Mouse (Mus musculus): ENCODE measurements around the gene Trp73. TPM values are rescaled to one million over a fixed set of nuclear protein-coding genes. Genes with fewer than 3 reads are reported as not detected.

Trp73 gene
- polyA plus RNA-seq, 1 experiment from 2014 or later, result not detected

DNA sequence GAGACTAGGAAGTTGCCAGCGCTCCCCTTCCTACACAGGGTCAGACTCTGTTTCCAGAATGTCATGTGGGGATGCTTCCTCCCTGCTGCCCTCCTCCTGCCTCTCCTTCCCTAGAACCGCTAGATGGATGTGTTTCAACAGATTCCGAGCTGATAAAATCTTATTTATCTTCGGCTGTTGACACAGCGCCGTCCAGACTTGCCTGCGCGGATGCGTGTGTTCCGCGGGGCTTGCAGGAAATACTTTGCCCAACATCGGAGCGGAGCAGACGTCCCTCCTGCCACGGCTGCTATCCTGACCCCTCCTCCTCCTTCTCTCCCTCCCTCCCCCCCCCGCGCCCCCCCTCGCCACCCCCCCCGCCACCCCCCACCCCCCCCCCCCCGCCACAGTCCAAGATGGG, 68.5 kb downstream of the Trp73 start:
- WGBS (ENCODE audit: insufficient replicate concordance), result 1% methylated on average over 15 of the region's 20 CpGs
- Histone ChIP-seq H3K27ac (replicated peaks) (no peak overlapping the region), H3K4me2 (no peak overlapping the region), H3K4me3 (replicated peaks) (no peak overlapping the region), H3K27me3 (peaks cover 46% of the 10 kb centered on the region), H3K4me1 (replicated peaks) (no peaks in the 10 kb centered on the region), H3K36me3 (replicated peaks) (no peaks in the 10 kb centered on the region), H3K9ac (no peak overlapping the region), H3K9me3 (replicated peaks) (no peaks in the 10 kb centered on the region)
- ATAC-seq (ENCODE audit: insufficient read depth), result no peak

DNA sequence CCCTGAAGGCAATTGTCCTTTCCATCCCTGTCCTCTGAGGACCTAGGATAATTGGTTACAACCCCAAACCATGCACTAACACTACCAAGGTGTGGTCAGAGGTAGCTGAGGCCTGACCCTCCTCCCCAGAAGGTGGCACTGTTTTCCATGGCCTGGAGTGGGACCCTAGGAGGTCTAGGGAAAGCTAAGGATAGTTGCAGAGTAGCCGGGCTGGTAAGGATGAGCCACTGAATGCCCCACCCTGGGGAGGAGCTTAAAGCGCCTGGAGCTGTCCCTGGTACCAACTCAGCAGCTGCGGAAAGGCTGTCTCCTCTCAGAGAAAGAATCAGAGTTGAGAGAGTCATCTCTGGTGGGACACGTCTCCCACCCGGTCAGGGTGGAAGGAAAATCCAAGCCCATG, 69.1 kb downstream of the Trp73 start:
- H3K36me3 ChIP-seq (replicated peaks), result no peaks in the 10 kb centered on the region
- peaks cover 46% of the 10 kb centered on the region for H3K27me3 ChIP-seq
- no peak overlapping the region for H3K4me3 ChIP-seq (replicated peaks)
- H3K4me2 ChIP-seq, result no peak overlapping the region
- no peak overlapping the region for H3K9ac ChIP-seq
- no peaks in the 10 kb centered on the region for H3K9me3 ChIP-seq (replicated peaks)
- H3K4me1 ChIP-seq (replicated peaks), result no peaks in the 10 kb centered on the region
- WGBS (ENCODE audit: insufficient replicate concordance), result 3% methylated on average over 5 of the region's 5 CpGs
- H3K27ac ChIP-seq (replicated peaks), result no peak overlapping the region
- no peak for ATAC-seq (ENCODE audit: insufficient read depth)

DNA sequence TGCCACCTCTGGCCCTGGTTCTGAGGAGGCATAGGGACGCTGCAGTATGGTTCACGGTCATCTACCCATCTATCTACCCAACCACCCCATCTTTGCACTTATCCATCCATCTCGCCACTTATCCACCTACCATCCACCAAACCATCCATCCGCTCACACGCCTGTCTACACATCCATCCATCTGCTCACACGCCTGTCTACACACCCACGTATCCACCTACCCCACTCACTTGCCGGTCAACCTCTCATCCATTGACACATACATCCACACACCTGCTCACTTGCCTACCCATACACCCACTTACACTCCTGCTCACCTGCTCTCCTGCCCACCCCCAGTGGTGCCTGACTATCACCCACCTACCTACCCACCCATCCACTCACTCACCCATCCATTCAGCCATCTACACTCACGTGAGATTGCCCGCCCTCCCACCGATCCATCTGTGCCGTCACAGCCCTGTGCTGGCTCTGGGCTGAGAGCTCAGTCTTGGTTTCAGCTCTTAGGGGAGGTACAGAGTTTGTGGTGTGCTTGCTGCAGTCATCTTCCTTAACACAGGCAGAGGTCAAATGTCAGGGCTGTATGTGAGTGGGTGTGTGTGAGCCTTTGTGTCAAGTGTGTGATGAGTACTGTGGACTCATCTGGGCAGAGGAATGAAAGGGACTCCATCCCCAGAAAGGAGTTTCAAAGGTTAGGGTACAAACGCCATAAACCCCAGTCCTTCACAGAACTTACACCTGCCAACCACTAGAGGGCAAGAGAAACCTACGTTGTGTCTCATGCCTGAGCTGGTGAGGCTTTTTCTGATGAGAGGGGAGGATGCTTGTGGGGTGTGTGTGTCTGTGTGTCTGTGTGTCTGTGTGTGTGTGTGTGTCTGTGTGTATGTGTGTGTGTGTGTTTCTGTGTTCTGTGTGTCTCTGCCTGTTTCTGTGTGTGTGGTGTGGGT, 74.9 kb downstream of the Trp73 start:
- Histone ChIP-seq H3K4me2 (no peak overlapping the region), H3K27me3 (peaks cover 10% of the 10 kb centered on the region), H3K36me3 (replicated peaks) (no peaks in the 10 kb centered on the region), H3K9me3 (replicated peaks) (no peaks in the 10 kb centered on the region), H3K9ac (no peak overlapping the region), H3K27ac (replicated peaks) (no peak overlapping the region), H3K4me3 (replicated peaks) (no peak overlapping the region), H3K4me1 (replicated peaks) (no peaks in the 10 kb centered on the region)
- WGBS (ENCODE audit: insufficient replicate concordance), result 42% methylated on average over 14 of the region's 14 CpGs
- ATAC-seq (ENCODE audit: insufficient read depth), result no peak

DNA sequence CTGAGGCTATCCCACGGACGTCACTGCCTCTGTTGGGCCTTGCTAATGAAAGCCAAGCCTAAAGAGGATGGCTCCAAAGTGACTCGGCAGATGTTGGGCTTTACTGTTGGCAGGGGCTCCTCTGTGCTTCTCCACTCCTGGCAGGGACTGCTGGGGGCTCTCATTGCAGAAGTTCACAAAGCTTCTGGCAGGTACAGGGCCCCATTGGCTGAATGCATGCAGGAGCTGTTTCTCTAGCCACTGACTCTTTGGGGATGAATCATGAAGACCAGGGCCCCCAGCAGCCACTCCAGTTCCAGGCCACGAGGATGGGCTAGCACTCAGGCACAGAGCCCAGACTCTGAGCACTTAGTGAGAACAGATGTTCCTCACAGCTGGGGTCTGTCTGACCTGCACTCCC, 82.3 kb downstream of the Trp73 start:
- Histone ChIP-seq H3K9me3 (replicated peaks) (no peaks in the 10 kb centered on the region), H3K9ac (no peak overlapping the region), H3K27ac (replicated peaks) (no peak overlapping the region), H3K4me1 (replicated peaks) (no peaks in the 10 kb centered on the region), H3K4me3 (replicated peaks) (no peak overlapping the region), H3K27me3 (peaks cover 22% of the 10 kb centered on the region; the same call in 1 of the 2 replicates), H3K4me2 (no peak overlapping the region), H3K36me3 (replicated peaks) (no peaks in the 10 kb centered on the region)
- 42% methylated on average over 4 of the region's 4 CpGs for WGBS (ENCODE audit: insufficient replicate concordance)
- ATAC-seq (ENCODE audit: insufficient read depth), result no peak

DNA sequence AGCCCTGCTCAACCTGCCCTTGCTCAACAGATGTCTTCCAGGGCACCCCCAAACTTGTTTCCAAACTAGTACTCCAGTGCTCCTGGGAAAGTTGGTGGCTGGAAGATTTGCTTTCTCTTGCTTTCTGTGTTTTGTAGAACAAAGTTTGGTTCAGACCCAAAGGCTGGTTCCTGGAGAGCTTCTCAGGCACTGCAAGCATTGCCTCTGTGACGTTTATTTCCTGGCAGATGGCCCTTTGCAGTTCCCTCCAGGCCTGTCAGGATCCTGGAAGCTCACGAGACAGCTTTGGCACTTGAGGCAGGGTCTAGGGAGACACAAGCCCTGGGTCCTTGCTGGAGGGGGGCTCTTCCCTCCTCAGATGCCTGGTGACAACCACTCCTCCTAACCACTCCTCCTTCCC, 83.3 kb downstream of the Trp73 start:
- H3K27me3 ChIP-seq, result peaks cover 22% of the 10 kb centered on the region; the same call in 1 of the 2 replicates
- H3K4me2 ChIP-seq, result no peak overlapping the region
- H3K4me1 ChIP-seq (replicated peaks), result no peaks in the 10 kb centered on the region
- 33% methylated on average over 2 of the region's 2 CpGs for WGBS (ENCODE audit: insufficient replicate concordance)
- no peak for ATAC-seq (ENCODE audit: insufficient read depth)
- no peak overlapping the region for H3K27ac ChIP-seq (replicated peaks)
- H3K9ac ChIP-seq, result no peak overlapping the region
- no peak overlapping the region for H3K4me3 ChIP-seq (replicated peaks)
- H3K9me3 ChIP-seq (replicated peaks), result no peaks in the 10 kb centered on the region
- H3K36me3 ChIP-seq (replicated peaks), result no peaks in the 10 kb centered on the region

DNA sequence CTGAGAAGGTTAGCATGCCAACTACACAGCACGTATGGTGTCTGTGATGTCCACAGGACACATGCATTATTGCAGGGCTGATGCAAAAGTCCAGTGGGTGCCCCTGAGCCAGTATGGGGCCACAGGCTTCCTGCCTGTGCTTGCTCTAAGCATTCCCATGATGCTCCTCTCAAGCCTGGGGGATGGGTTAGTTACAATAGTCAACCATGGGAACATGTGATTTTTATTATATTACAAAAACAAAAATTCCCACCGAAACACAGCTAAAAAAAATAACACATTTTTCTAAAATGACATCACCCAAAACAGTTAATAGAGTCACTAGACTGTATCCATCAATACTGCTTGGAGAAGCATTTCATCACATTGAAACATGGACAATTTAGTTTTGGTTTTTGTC, 84.0 kb downstream of the Trp73 start:
- no peak overlapping the region for H3K9ac ChIP-seq
- no peak for ATAC-seq (ENCODE audit: insufficient read depth)
- WGBS (ENCODE audit: insufficient replicate concordance), result 64% methylated on average over 2 of the region's 2 CpGs

DNA sequence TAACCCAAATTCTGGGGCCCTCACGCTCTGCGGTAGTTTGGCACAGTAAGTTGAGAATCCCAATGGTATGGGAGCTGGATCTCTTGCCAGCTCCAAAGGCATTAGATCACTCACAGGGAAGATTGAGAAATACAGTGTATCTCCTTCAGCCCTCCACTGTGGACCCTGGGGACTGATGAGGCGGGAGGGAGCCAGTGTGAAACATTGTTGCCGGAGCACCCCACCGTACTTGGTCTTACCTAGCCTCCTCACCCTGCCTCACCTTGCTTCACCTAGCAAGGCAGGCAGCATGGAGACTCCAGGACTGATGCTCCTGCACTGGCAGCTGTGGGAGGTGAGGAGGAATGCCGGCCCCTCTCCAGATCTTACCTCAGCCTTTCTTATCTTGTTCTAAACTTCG, 84.5 kb downstream of the Trp73 start:
- H3K9ac ChIP-seq, result no peak overlapping the region
- H3K9me3 ChIP-seq (replicated peaks), result no peaks in the 10 kb centered on the region
- no peak overlapping the region for H3K4me2 ChIP-seq
- H3K4me1 ChIP-seq (replicated peaks), result no peaks in the 10 kb centered on the region
- 68% methylated on average over 7 of the region's 7 CpGs for WGBS (ENCODE audit: insufficient replicate concordance)
- ATAC-seq (ENCODE audit: insufficient read depth), result no peak
- no peaks in the 10 kb centered on the region for H3K36me3 ChIP-seq (replicated peaks)
- H3K27ac ChIP-seq (replicated peaks), result no peak overlapping the region
- H3K27me3 ChIP-seq, result peaks cover 22% of the 10 kb centered on the region; the same call in 1 of the 2 replicates
- no peak overlapping the region for H3K4me3 ChIP-seq (replicated peaks)

More for the DNA sequence above, 84.0 kb downstream of the Trp73 start:
- H3K9me3 ChIP-seq (replicated peaks), result no peaks in the 10 kb centered on the region
- H3K4me1 ChIP-seq (replicated peaks), result no peaks in the 10 kb centered on the region
- H3K27ac ChIP-seq (replicated peaks), result no peak overlapping the region
- H3K4me3 ChIP-seq (replicated peaks), result no peak overlapping the region
- H3K4me2 ChIP-seq, result no peak overlapping the region
- H3K27me3 ChIP-seq, result peaks cover 22% of the 10 kb centered on the region; the same call in 1 of the 2 replicates
- no peaks in the 10 kb centered on the region for H3K36me3 ChIP-seq (replicated peaks)

DNA sequence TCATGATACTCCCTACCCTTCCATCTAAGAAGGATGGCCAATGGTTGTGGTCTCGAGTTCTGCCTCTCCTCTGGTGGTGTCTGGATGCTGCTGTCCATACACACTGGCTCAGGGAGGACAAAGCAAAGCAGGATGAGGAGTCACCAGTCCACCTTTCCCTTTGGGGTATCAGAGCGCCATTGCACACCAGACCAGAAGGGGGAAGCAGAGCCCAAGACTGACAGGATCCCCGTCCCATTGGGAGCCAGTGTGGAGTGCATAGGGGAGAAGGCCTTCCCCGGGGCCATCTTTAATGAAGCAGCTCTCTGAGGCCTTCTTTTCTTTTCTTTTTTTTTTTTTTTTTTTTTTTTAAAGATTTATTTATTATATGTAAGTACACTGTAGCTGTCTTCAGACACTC, 86.9 kb downstream of the Trp73 start:
- Histone ChIP-seq H3K4me2 (no peak overlapping the region), H3K27me3 (peaks cover 22% of the 10 kb centered on the region; the same call in 1 of the 2 replicates), H3K9ac (no peak overlapping the region), H3K27ac (replicated peaks) (no peak overlapping the region), H3K36me3 (replicated peaks) (no peaks in the 10 kb centered on the region), H3K9me3 (replicated peaks) (no peaks in the 10 kb centered on the region), H3K4me1 (replicated peaks) (no peaks in the 10 kb centered on the region), H3K4me3 (replicated peaks) (no peak overlapping the region)
- ATAC-seq (ENCODE audit: insufficient read depth), result no peak
- 36% methylated on average over 4 of the region's 4 CpGs for WGBS (ENCODE audit: insufficient replicate concordance)

DNA sequence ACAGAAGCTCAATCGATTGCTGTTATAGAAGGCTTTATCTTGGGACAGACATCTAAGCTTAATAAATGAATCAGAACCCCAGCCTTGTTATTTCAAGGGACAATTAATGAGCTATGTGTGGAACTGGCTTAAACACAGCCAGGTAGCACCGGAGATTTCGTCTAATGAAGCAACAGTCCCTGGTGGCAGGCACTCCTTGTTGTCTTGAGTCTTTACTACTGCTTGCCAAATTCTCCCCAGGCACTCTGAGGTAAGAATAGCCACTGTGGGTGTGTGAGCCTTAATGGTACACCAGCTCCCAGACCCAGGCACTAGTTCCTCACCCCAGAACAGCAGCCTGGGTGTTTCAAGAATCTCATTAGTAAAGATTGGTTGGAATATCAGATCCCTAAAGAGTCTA, 88.6 kb downstream of the Trp73 start:
- no peak overlapping the region for H3K4me3 ChIP-seq (replicated peaks)
- 73% methylated on average over 3 of the region's 3 CpGs for WGBS (ENCODE audit: insufficient replicate concordance)
- no peaks in the 10 kb centered on the region for H3K4me1 ChIP-seq (replicated peaks)
- H3K4me2 ChIP-seq, result no peak overlapping the region
- no peaks in the 10 kb centered on the region for H3K9me3 ChIP-seq (replicated peaks)
- ATAC-seq (ENCODE audit: insufficient read depth), result no peak
- no peak overlapping the region for H3K9ac ChIP-seq
- peaks cover 20% of the 10 kb centered on the region; the same call in 1 of the 2 replicates for H3K27me3 ChIP-seq
- H3K36me3 ChIP-seq (replicated peaks), result no peaks in the 10 kb centered on the region
- no peak overlapping the region for H3K27ac ChIP-seq (replicated peaks)

DNA sequence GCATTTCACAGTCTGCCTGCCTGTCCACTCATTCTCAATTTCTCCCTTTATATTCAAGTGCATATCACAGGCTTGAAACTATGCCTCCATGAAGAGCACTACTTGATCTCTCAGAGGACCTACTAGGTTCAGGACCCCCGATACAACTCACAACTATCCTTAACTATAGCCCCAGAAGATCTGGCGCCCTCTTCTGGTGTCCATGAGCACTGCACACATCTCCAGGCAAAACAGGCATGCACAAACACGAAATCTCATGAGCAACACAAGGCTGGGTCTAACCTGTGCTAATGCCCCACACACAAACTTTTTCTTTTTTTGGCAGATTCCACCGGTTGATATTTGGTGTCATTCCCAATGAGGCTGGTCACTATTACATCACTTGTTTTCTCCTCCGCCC, 94.2 kb downstream of the Trp73 start:
- Histone ChIP-seq H3K4me2 (no peak overlapping the region), H3K36me3 (replicated peaks) (no peaks in the 10 kb centered on the region)

DNA sequence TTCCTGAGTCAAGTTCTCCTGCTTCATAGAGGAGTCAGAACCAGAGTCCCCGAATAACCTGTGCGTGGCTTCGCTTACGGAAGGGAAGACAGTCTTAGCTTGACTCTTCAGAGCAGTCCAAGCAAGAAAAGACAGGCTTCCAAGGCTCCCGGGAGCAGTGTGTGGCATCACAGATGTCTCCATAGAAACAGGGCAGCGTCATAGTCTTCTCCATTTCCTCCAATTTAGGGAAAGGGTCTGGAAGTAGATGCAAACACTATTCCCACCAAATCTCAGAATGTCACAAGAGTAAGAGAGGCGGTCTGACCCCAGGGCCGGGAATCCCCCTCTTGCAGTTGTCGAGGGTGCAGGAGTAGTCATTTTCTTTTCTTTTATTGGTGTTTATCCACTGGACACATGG, 97.4 kb downstream of the Trp73 start, which contains the start of gene Ccdc27:
TSS of gene Ccdc27 (minus strand) at position 101 of the 400 bp plus-strand sequence.
- WGBS (ENCODE audit: insufficient replicate concordance), result 80% methylated on average over 9 of the region's 9 CpGs

More for the DNA sequence above, 94.2 kb downstream of the Trp73 start:
- ATAC-seq (ENCODE audit: insufficient read depth), result no peak
- Histone ChIP-seq H3K4me1 (replicated peaks) (no peaks in the 10 kb centered on the region), H3K9me3 (replicated peaks) (no peaks in the 10 kb centered on the region), H3K27me3 (peaks cover 7% of the 10 kb centered on the region; the same call in 1 of the 2 replicates), H3K4me3 (replicated peaks) (no peak overlapping the region), H3K27ac (replicated peaks) (no peak overlapping the region), H3K9ac (no peak overlapping the region)
- WGBS (ENCODE audit: insufficient replicate concordance), result 53% methylated on average over 5 of the region's 5 CpGs

More for the DNA sequence above, 97.4 kb downstream of the Trp73 start, which contains the start of gene Ccdc27:
- ATAC-seq (ENCODE audit: insufficient read depth), result no peak
- Histone ChIP-seq H3K27ac (replicated peaks) (no peak within 1 kb of the TSS), H3K4me1 (replicated peaks) (no peaks in the 10 kb centered on the region), H3K27me3 (peaks cover 7% of the 10 kb centered on the region; the same call in 1 of the 2 replicates), H3K9me3 (replicated peaks) (no peaks in the 10 kb centered on the region), H3K4me2 (no peak within 1 kb of the TSS), H3K36me3 (replicated peaks) (no peaks in the 10 kb centered on the region), H3K4me3 (replicated peaks) (no peak within 1 kb of the TSS), H3K9ac (no peak within 1 kb of the TSS)
